ENCODE assay signal across 8 mouse cellular contexts in the genomic region with DNA sequence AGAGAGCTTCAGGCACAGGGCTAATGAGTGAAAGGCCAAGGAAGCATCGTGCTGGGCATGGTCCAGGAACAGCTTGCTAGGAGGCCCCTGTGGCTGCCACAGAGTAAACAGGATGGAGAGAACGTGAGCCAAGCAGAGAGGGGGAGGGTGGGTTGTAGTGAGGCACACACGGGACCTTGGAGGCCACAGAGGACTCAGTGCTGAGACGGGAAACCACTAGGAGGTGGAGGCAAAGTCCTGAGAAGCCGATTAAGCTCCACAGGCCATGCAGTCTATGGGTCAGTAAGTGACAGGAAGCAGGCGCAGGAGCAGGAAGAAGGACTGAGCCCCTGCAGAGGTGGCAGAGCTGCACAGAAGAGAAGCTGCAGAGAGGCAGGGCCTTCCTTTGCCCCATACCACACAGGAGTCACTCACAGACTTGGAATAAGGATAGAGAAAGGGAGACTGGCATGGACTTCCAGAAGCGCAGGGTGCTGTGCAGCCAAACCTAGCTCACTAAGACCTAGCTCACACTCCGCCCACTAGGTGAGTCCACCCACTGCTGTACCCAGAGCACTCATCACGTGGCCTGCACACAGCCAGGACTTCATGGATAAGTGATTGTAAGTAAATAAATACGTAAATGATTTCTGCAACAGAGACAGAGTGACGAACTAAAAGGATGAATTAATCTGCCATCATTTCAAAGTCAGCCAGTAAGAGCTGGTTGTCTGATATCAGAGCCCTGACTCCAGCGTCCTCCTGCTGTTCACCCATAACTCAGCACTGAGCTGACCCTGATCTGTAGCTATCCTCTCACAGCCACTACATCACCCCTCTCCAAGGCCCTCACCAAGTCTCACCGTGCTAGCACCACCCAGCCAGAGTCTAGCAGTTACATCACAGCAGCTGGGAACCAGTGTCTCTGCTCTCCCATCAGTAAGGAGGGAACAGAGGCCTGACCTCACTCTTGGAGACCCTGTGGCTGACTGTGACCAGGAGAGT. TPM values are rescaled to one million over a fixed set of nuclear protein-coding genes. Genes with fewer than 3 reads are reported as not detected.
DNase-seq lines count a peak whose midpoint lies in the region; ATAC-seq and TF ChIP-seq lines count a peak whose summit lies in the region.

No protein-coding gene starts in this region.

- H3K4me3 ChIP-seq in embryonic facial prominence, embryonic 11.5 days (ENCODE audit: low read depth, low read length) = no peak overlapping the region
- no peak overlapping the region for H3K4me3 ChIP-seq in lung, embryonic 16.5 days (ENCODE audit: low read length)
- H3K4me3 ChIP-seq in thymus, adult 2 months (ENCODE audit: control insufficient read depth, insufficient read depth, low read length) = no peak overlapping the region

- no peak overlapping the region for H3K27ac ChIP-seq in embryonic facial prominence, embryonic 11.5 days (replicated peaks; ENCODE audit: low read depth, low read length)
- peak overlapping the region; percentile 94 for H3K27ac ChIP-seq in lung, embryonic 16.5 days (ENCODE audit: low read length)
- H3K27ac ChIP-seq in thymus, adult 2 months (ENCODE audit: control insufficient read depth, insufficient read depth, low read length) = no peak overlapping the region

- no peaks in the 10 kb centered on the region for H3K4me1 ChIP-seq in embryonic facial prominence, embryonic 11.5 days (ENCODE audit: control insufficient read depth, insufficient read depth, low read length)
- H3K4me1 ChIP-seq in lung, embryonic 16.5 days (replicated peaks; ENCODE audit: control insufficient read depth, insufficient read depth, low read length) = peaks cover 19% of the 10 kb centered on the region
- no peaks in the 10 kb centered on the region for H3K4me1 ChIP-seq in thymus, adult 2 months (replicated peaks; ENCODE audit: control insufficient read depth, insufficient read depth, low read length)

- no peak for TF ChIP-seq CTCF in thymus, adult 2 months (IDR thresholded peaks at IDR 0.05; ENCODE audit: borderline replicate concordance, control insufficient read depth, extremely low read depth, insufficient read depth, low read length, poor library complexity)

- H3K9me3 ChIP-seq in embryonic facial prominence, embryonic 11.5 days (replicated peaks; ENCODE audit: control insufficient read depth, low read length) = no peaks in the 10 kb centered on the region
- no peaks in the 10 kb centered on the region for H3K9me3 ChIP-seq in lung, embryonic 16.5 days (ENCODE audit: control insufficient read depth, low read length)

- ATAC-seq in embryonic facial prominence, embryonic 11.5 days (replicated peaks; ENCODE audit: insufficient number of reproducible peaks, low FRiP score, low TSS enrichment, low read depth) = 0 out of 2 replicates have a peak, but pooled peaks have one; percentile 24
- peak; percentile 97 for ATAC-seq in lung, embryonic 16.5 days (ENCODE audit: low read depth)

- no peaks in the 10 kb centered on the region; the same call in 1 of the 2 replicates for H3K36me3 ChIP-seq in embryonic facial prominence, embryonic 11.5 days (replicated peaks; ENCODE audit: control insufficient read depth, insufficient read depth, low read depth, low read length)
- peaks cover 15% of the 10 kb centered on the region for H3K36me3 ChIP-seq in lung, embryonic 16.5 days (ENCODE audit: control insufficient read depth, insufficient read depth, low read length)
- 0 out of 2 replicates have a peak, but pooled peaks cover 5% of the 10 kb centered on the region for H3K36me3 ChIP-seq in thymus, adult 2 months (ENCODE audit: control insufficient read depth, insufficient read depth, low read length)

- 50% methylated on average over 13 of the region's 13 CpGs for WGBS in embryonic facial prominence, embryonic 11.5 days
- 30% methylated on average over 13 of the region's 13 CpGs for WGBS in lung, embryonic 16.5 days
- WGBS in thymus, adult 2 months = 63% methylated on average over 13 of the region's 13 CpGs

- no peak overlapping the region for H3K4me2 ChIP-seq in embryonic facial prominence, embryonic 11.5 days (ENCODE audit: low read depth, low read length)
- H3K4me2 ChIP-seq in lung, embryonic 16.5 days (ENCODE audit: low read depth, low read length) = 0 out of 2 replicates have a peak overlapping the region, but pooled peaks have one; percentile 31

- TF ChIP-seq POLR2A in thymus, adult 2 months (IDR thresholded peaks at IDR 0.05; ENCODE audit: control insufficient read depth, extremely low read depth, insufficient read depth, low read length, poor library complexity) = no peak

- intact Hi-C loops in heart, postnatal 10 days (cut with DNase I) = no loop called here

- DNase-seq in urinary bladder, postnatal 14 days (ENCODE audit: low spot score) = peak; percentile 32
- DNase-seq in urinary bladder, postnatal 10 days (ENCODE audit: low spot score) = no peak
- no peak for DNase-seq in embryonic facial prominence, embryonic 11.5 days (ENCODE audit: low spot score)
- DNase-seq in heart, postnatal 10 days = peak; percentile 57 to 59
- DNase-seq in kidney, postnatal 14 days = peak; percentile 85
- DNase-seq in thymus, adult 2 months = no peak
- no peak for DNase-seq in c-Kit-positive CD71-positive TER-119-positive erythroid progenitor cells, embryonic 14.5 days (ENCODE audit: low spot score)

- no peak overlapping the region for H3K9ac ChIP-seq in embryonic facial prominence, embryonic 11.5 days (replicated peaks; ENCODE audit: low read length)
- H3K9ac ChIP-seq in lung, embryonic 16.5 days (ENCODE audit: low read length) = peak overlapping the region; percentile 37

- H3K27me3 ChIP-seq in embryonic facial prominence, embryonic 11.5 days (ENCODE audit: control insufficient read depth, insufficient read depth, low read length) = no peaks in the 10 kb centered on the region
- H3K27me3 ChIP-seq in lung, embryonic 16.5 days (ENCODE audit: control insufficient read depth, insufficient read depth, low read depth, low read length) = no peaks in the 10 kb centered on the region
- no peaks in the 10 kb centered on the region for H3K27me3 ChIP-seq in thymus, adult 2 months (ENCODE audit: control insufficient read depth, insufficient read depth, low read length)

RNA-seq across cellular contexts. Expression of a gene that starts 30.6 kb away (rescaled TPM):
- 70.1 and 79.0 TPM in 2 replicates for polyA plus RNA-seq in embryonic facial prominence, embryonic 11.5 days (2014; fragmentation: Nextera tagmentation; extraction: Ambion mirVana)
- total RNA-seq in heart, postnatal 10 days (2021) = 10 to 100 TPM; 58.0 to 59.9 TPM
- polyA plus RNA-seq in lung, embryonic 16.5 days (2015; fragmentation: Nextera tagmentation; extraction: Ambion mirVana) = 119 and 128 TPM in 2 replicates
- polyA plus RNA-seq in thymus, adult 2 months (2012; rRNA removed) = 44.3 and 46.6 TPM in 2 replicates

RNA-seq across cellular contexts. Expression of a gene that starts 57.9 kb away (rescaled TPM):
- polyA plus RNA-seq in embryonic facial prominence, embryonic 11.5 days (2014; fragmentation: Nextera tagmentation; extraction: Ambion mirVana) = 6.7 and 8.5 TPM in 2 replicates
- total RNA-seq in heart, postnatal 10 days (2021) = 1 to 10 TPM; 5.4 to 7.6 TPM
- 6.8 and 9.3 TPM in 2 replicates for polyA plus RNA-seq in lung, embryonic 16.5 days (2015; fragmentation: Nextera tagmentation; extraction: Ambion mirVana)
- polyA plus RNA-seq in thymus, adult 2 months (2012; rRNA removed) = 30.3 and 30.4 TPM in 2 replicates

Comparison
In these comparisons a context has a peak if more than half of its experiments do, and no peak if none do; other contexts are left out.
1. DNase-seq: peak in urinary bladder, postnatal 14 days (single experiment), heart, postnatal 10 days (2 of 2) and kidney, postnatal 14 days (single experiment); none in urinary bladder, postnatal 10 days (single experiment), embryonic facial prominence, embryonic 11.5 days (single experiment), thymus, adult 2 months (single experiment) and c-Kit-positive CD71-positive TER-119-positive erythroid progenitor cells, embryonic 14.5 days (single experiment).